Mouse (Mus musculus) liver, embryonic 15.5 days (tissue): ENCODE measurements around the gene Rmi2. TPM values are rescaled to one million over a fixed set of nuclear protein-coding genes. Genes with fewer than 3 reads are reported as not detected.

ENCODE experiments used
- ATAC-seq: fragments of 200-750 bp; cut with Nextera tagmentation; 2 replicates; pipeline ENCODE4 v1.8.0; 2017; ENCODE audit warnings: moderate number of reproducible peaks, mild to moderate bottlenecking, moderate library complexity; ENCODE audit not compliant: insufficient read depth
- H3K27ac ChIP-seq: fragments of 300-500 bp; sonication (generic); replicated peaks from 2 replicates; pipeline ENCODE4 v1.5.1; 2015; ENCODE audit warnings: mild to moderate bottlenecking, inconsistent platforms
- H3K27me3 ChIP-seq: fragments of 300-500 bp; sonication (generic); 2 replicates; pipeline ENCODE4 v1.6.1; 2015; ENCODE audit warnings: mild to moderate bottlenecking, inconsistent platforms
- H3K36me3 ChIP-seq: fragments of 300-500 bp; sonication (generic); replicated peaks from 2 replicates; pipeline ENCODE4 v1.6.1; 2015; ENCODE audit warnings: moderate library complexity, mild to moderate bottlenecking, inconsistent platforms
- H3K4me1 ChIP-seq: fragments of 300-500 bp; sonication (generic); replicated peaks from 2 replicates; pipeline ENCODE4 v1.6.1; 2015; ENCODE audit warnings: inconsistent platforms
- H3K4me2 ChIP-seq: fragments of 300-500 bp; sonication (generic); 2 replicates; pipeline ENCODE4 v1.6.1; 2015; ENCODE audit warnings: moderate library complexity, mild to moderate bottlenecking, inconsistent platforms
- H3K4me3 ChIP-seq: fragments of 300-500 bp; sonication (generic); replicated peaks from 2 replicates; pipeline ENCODE4 v1.5.1; 2015; ENCODE audit warnings: mild to moderate bottlenecking, inconsistent platforms
- H3K9ac ChIP-seq: fragments of 300-500 bp; sonication (generic); 2 replicates; pipeline ENCODE4 v1.6.1; 2015; ENCODE audit warnings: moderate library complexity, mild to moderate bottlenecking, inconsistent platforms
- H3K9me3 ChIP-seq: fragments of 300-500 bp; sonication (generic); replicated peaks from 2 replicates; pipeline ENCODE4 v1.6.1; 2016; ENCODE audit warnings: inconsistent platforms
- WGBS: fragments of 180-500 bp; shearing (Covaris S2); methylation state at CpG from one replicate; pipeline ENCODE4 v1.1.7; 2015; ENCODE audit warnings: mixed read lengths; ENCODE audit not compliant: insufficient replicate concordance; 5-methylcytosine and 5-hydroxymethylcytosine counted together
- polyA plus RNA-seq: library from polyadenylated mRNA; unstranded; fragments of >200 nt; fragmentation: Nextera tagmentation; extraction: Ambion mirVana; gene quantifications from 2 replicates; pipeline ENCODE4 v1.2.1, GENCODE M21; 2015

Rmi2 gene
- polyA plus RNA-seq, 1 experiment from 2014 or later: 1.9 TPM

GRCm38 (mm10) chr16:10895906-10896305 lies 61.0 kb downstream of the Rmi2 start:
- WGBS: 66% methylated on average over 3 of the region's 3 CpGs
- Histone ChIP-seq H3K4me2 (no peak overlapping the region), H3K27ac (no peak overlapping the region), H3K4me3 (no peak overlapping the region), H3K4me1 (no peaks in the 10 kb centered on the region), H3K36me3 (no peaks in the 10 kb centered on the region), H3K9ac (no peak overlapping the region), H3K27me3 (no peaks in the 10 kb centered on the region), H3K9me3 (no peaks in the 10 kb centered on the region)
- no peak for ATAC-seq

DNA sequence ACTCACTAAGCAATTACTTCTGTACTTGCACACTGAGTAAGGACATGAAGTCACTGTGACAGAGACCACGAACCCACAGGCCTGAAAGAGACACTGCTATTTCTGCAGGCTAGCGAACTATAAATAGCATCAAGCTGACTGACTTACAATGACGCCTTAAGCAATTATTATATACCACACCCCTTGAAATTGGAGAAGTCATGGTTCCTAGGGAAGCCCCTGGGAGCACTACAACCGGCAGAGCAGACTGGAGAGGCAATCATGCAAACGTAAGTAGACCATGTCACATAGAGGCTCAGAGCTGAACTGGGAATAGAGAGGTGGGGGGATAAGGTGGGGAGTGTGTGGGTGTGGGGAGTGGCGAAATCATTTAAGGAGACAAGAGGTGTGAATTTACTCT lies 62.5 kb downstream of the Rmi2 start:
- no peaks in the 10 kb centered on the region for H3K9me3 ChIP-seq
- H3K27ac ChIP-seq: no peak overlapping the region
- H3K9ac ChIP-seq: no peak overlapping the region
- H3K4me3 ChIP-seq: no peak overlapping the region
- H3K36me3 ChIP-seq: no peaks in the 10 kb centered on the region
- ATAC-seq: no peak
- no peaks in the 10 kb centered on the region for H3K27me3 ChIP-seq
- H3K4me2 ChIP-seq: no peak overlapping the region
- no peaks in the 10 kb centered on the region for H3K4me1 ChIP-seq
- WGBS: 29% methylated on average over 6 of the region's 6 CpGs

DNA sequence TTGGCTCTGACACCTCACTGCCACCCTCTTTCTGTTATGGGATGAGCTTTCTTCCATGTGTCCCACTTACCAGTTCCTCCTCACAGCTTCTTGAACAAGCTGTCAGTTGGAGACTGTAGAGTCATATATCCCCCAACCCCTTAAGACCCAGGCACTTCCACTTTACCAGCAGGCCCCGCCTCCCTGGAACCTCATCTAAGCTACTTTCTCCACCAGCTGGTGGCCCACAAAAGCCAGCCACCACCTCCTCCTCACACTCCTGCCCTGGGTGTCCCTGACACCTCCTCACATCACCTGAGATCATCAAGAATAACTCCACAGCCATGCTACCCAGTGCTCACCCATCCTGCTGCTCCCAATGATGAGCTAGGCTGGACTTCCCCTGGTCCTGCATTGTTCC lies 65.9 kb downstream of the Rmi2 start:
- Histone ChIP-seq H3K4me1 (0 out of 2 replicates have a peak, but pooled peaks cover 5% of the 10 kb centered on the region), H3K27ac (no peak overlapping the region), H3K4me3 (no peak overlapping the region), H3K36me3 (no peaks in the 10 kb centered on the region), H3K9ac (no peak overlapping the region), H3K4me2 (no peak overlapping the region), H3K9me3 (no peaks in the 10 kb centered on the region), H3K27me3 (no peaks in the 10 kb centered on the region)
- WGBS: 47% methylated on average over 1 of the region's 1 CpGs
- ATAC-seq: no peak

- Histone ChIP-seq H3K4me3 (no peak overlapping the region), H3K9me3 (no peaks in the 10 kb centered on the region), H3K27me3 (no peaks in the 10 kb centered on the region), H3K27ac (no peak overlapping the region), H3K4me1 (0 out of 2 replicates have a peak, but pooled peaks cover 5% of the 10 kb centered on the region), H3K9ac (no peak overlapping the region), H3K4me2 (no peak overlapping the region), H3K36me3 (no peaks in the 10 kb centered on the region)
- ATAC-seq: no peak
- WGBS: 32% methylated on average over 2 of the region's 2 CpGs
These were observed 67.1 kb downstream of the Rmi2 start for GRCm38 (mm10) chr16:10901956-10902355.

- H3K36me3 ChIP-seq: no peaks in the 10 kb centered on the region
- no peaks in the 10 kb centered on the region for H3K9me3 ChIP-seq
- WGBS: 52% methylated on average over 5 of the region's 5 CpGs
These were observed 68.0 kb downstream of the Rmi2 start for GRCm38 (mm10) chr16:10902849-10903248.

GRCm38 (mm10) chr16:10905661-10906113 lies 70.8 kb downstream of the Rmi2 start:
- Histone ChIP-seq H3K4me1 (0 out of 2 replicates have a peak, but pooled peaks cover 5% of the 10 kb centered on the region), H3K9me3 (no peaks in the 10 kb centered on the region), H3K27ac (no peak overlapping the region), H3K27me3 (no peaks in the 10 kb centered on the region), H3K36me3 (no peaks in the 10 kb centered on the region), H3K9ac (no peak overlapping the region), H3K4me3 (no peak overlapping the region), H3K4me2 (no peak overlapping the region)
- ATAC-seq: no peak
- 18% methylated on average over 5 of the region's 5 CpGs for WGBS

More at GRCm38 (mm10) chr16:10902849-10903248, 68.0 kb downstream of the Rmi2 start:
- no peaks in the 10 kb centered on the region for H3K27me3 ChIP-seq
- H3K4me3 ChIP-seq: no peak overlapping the region
- H3K27ac ChIP-seq: no peak overlapping the region
- no peak for ATAC-seq
- H3K4me1 ChIP-seq: 0 out of 2 replicates have a peak, but pooled peaks cover 5% of the 10 kb centered on the region
- H3K4me2 ChIP-seq: no peak overlapping the region
- H3K9ac ChIP-seq: no peak overlapping the region

- no peak overlapping the region for H3K4me2 ChIP-seq
- 0 out of 2 replicates have a peak, but pooled peaks cover under 1% of the 10 kb centered on the region for H3K4me1 ChIP-seq
- H3K27me3 ChIP-seq: no peaks in the 10 kb centered on the region
- H3K4me3 ChIP-seq: no peak overlapping the region
- ATAC-seq: no peak
- no peaks in the 10 kb centered on the region for H3K9me3 ChIP-seq
- H3K9ac ChIP-seq: no peak overlapping the region
- H3K27ac ChIP-seq: no peak overlapping the region
- H3K36me3 ChIP-seq: no peaks in the 10 kb centered on the region
- WGBS: 63% methylated on average over 7 of the region's 7 CpGs
These were observed 75.7 kb downstream of the Rmi2 start for GRCm38 (mm10) chr16:10910541-10910940.

GRCm38 (mm10) chr16:10911061-10911460 lies 76.2 kb downstream of the Rmi2 start:
- no peak overlapping the region for H3K4me3 ChIP-seq
- no peak overlapping the region for H3K4me2 ChIP-seq
- H3K36me3 ChIP-seq: no peaks in the 10 kb centered on the region
- no peak overlapping the region for H3K27ac ChIP-seq
- no peak for ATAC-seq
- no peaks in the 10 kb centered on the region for H3K4me1 ChIP-seq
- H3K27me3 ChIP-seq: no peaks in the 10 kb centered on the region
- 55% methylated on average over 2 of the region's 2 CpGs for WGBS
- no peaks in the 10 kb centered on the region for H3K9me3 ChIP-seq
- no peak overlapping the region for H3K9ac ChIP-seq

DNA sequence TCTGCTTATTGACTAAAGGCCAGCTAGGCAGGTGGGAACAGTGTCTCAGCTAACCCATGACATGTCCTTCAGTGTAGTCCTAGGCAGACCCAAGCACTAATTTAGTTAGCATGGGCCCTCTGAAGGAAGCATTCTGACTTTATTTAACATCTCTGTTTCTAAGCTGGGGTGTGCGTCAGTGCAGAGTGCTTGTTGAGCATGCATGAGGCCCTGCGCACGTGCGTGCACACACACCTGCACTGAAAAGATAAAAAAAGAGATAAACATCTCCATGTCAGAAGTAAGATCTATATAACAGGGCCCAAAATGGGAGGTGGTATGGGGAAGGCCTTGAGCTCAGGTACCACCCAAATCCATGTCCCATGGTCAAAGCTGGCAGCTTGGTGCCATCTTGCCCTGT lies 80.2 kb downstream of the Rmi2 start:
- H3K4me3 ChIP-seq: no peak overlapping the region
- H3K27ac ChIP-seq: no peak overlapping the region
- ATAC-seq: no peak
- H3K27me3 ChIP-seq: no peaks in the 10 kb centered on the region
- H3K4me2 ChIP-seq: no peak overlapping the region
- no peaks in the 10 kb centered on the region for H3K4me1 ChIP-seq
- no peak overlapping the region for H3K9ac ChIP-seq
- H3K9me3 ChIP-seq: no peaks in the 10 kb centered on the region
- no peaks in the 10 kb centered on the region for H3K36me3 ChIP-seq
- 76% methylated on average over 4 of the region's 4 CpGs for WGBS

- Histone ChIP-seq H3K9ac (no peak overlapping the region), H3K27me3 (no peaks in the 10 kb centered on the region), H3K4me3 (no peak overlapping the region), H3K36me3 (no peaks in the 10 kb centered on the region), H3K4me1 (no peaks in the 10 kb centered on the region), H3K27ac (no peak overlapping the region), H3K9me3 (no peaks in the 10 kb centered on the region), H3K4me2 (no peak overlapping the region)
- 65% methylated on average over 3 of the region's 3 CpGs for WGBS
- ATAC-seq: no peak
These were observed 81.4 kb downstream of the Rmi2 start for GRCm38 (mm10) chr16:10916271-10916670.

DNA sequence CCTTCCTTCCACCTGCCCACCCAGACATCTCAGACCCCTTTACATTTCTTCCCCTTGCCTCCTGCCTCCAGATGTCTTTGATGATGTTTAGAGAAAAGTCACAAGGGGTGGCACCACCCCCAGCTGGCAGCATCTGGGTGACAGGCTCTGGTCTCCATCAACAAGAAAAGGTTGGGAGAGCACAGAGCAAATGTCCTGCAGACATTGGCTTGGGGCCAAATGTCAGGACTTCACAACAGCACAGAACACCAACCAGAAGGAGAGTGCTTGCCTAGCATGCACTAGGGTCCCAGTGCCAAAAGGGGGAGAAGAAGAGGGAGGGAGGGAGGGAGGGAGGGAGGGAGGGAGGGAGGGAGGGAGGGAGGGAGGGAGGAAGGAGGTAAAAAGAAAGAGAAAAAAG lies 85.0 kb downstream of the Rmi2 start:
- Histone ChIP-seq H3K4me1 (no peaks in the 10 kb centered on the region), H3K9me3 (no peaks in the 10 kb centered on the region), H3K4me2 (no peak overlapping the region), H3K27me3 (no peaks in the 10 kb centered on the region), H3K27ac (no peak overlapping the region), H3K36me3 (no peaks in the 10 kb centered on the region), H3K4me3 (no peak overlapping the region), H3K9ac (no peak overlapping the region)
- ATAC-seq: no peak

- Histone ChIP-seq H3K9ac (no peak overlapping the region), H3K27ac (no peak overlapping the region), H3K4me2 (no peak overlapping the region), H3K4me3 (no peak overlapping the region), H3K4me1 (0 out of 2 replicates have a peak, but pooled peaks cover 4% of the 10 kb centered on the region), H3K36me3 (no peaks in the 10 kb centered on the region), H3K27me3 (no peaks in the 10 kb centered on the region), H3K9me3 (no peaks in the 10 kb centered on the region)
- 56% methylated on average over 5 of the region's 5 CpGs for WGBS
- ATAC-seq: no peak
These were observed 88.7 kb downstream of the Rmi2 start for GRCm38 (mm10) chr16:10923561-10923960.
